Mouse (Mus musculus): ENCODE measurements around the gene Akap3. TPM values are rescaled to one million over a fixed set of nuclear protein-coding genes. Genes with fewer than 3 reads are reported as not detected.

The Akap3 gene
- polyA plus RNA-seq (2015; fragmentation: Nextera tagmentation; extraction: Ambion mirVana), result 0.07 TPM in 1 of 2 replicates, not detected in the other

GRCm38 (mm10) chr6:126852881-126853280 lies at the start of gene Akap3:
Akap3 (plus strand) TSS chr6:126853098.
- no peak for ATAC-seq (ENCODE audit: low FRiP score, low read depth)
- Histone ChIP-seq H3K9me3 (no peaks in the 10 kb centered on the region), H3K4me3 (no peak within 1 kb of the TSS), H3K27ac (replicated peaks) (no peak within 1 kb of the TSS), H3K4me1 (replicated peaks) (peaks cover 10% of the 10 kb centered on the region), H3K4me2 (no peak within 1 kb of the TSS), H3K36me3 (no peaks in the 10 kb centered on the region), H3K9ac (no peak within 1 kb of the TSS), H3K27me3 (no peaks in the 10 kb centered on the region)

- Histone ChIP-seq H3K36me3 (no peaks in the 10 kb centered on the region), H3K4me3 (no peak overlapping the region), H3K27ac (replicated peaks) (no peak overlapping the region), H3K9ac (no peak overlapping the region), H3K4me2 (no peak overlapping the region), H3K9me3 (no peaks in the 10 kb centered on the region), H3K27me3 (no peaks in the 10 kb centered on the region), H3K4me1 (replicated peaks) (no peaks in the 10 kb centered on the region)
- WGBS, result 90% methylated on average over 3 of the region's 3 CpGs
- ATAC-seq (ENCODE audit: low FRiP score, low read depth), result no peak
Measured at GRCm38 (mm10) chr6:126806783-126807182, 46.1 kb upstream of the Akap3 start.

- H3K4me2 ChIP-seq, result no peak overlapping the region
- H3K9ac ChIP-seq, result no peak overlapping the region
- H3K27ac ChIP-seq (replicated peaks), result no peak overlapping the region
- H3K36me3 ChIP-seq, result no peaks in the 10 kb centered on the region
- no peak overlapping the region for H3K4me3 ChIP-seq
- no peaks in the 10 kb centered on the region for H3K4me1 ChIP-seq (replicated peaks)
- no peak for ATAC-seq (ENCODE audit: low FRiP score, low read depth)
- 73% methylated on average over 4 of the region's 4 CpGs for WGBS
- H3K9me3 ChIP-seq, result no peaks in the 10 kb centered on the region
- H3K27me3 ChIP-seq, result no peaks in the 10 kb centered on the region
Measured at GRCm38 (mm10) chr6:126808134-126808533, 44.8 kb upstream of the Akap3 start.

- Histone ChIP-seq H3K9me3 (no peaks in the 10 kb centered on the region), H3K9ac (no peak overlapping the region), H3K4me3 (no peak overlapping the region), H3K36me3 (no peaks in the 10 kb centered on the region), H3K27ac (replicated peaks) (no peak overlapping the region), H3K4me2 (no peak overlapping the region), H3K27me3 (no peaks in the 10 kb centered on the region), H3K4me1 (replicated peaks) (no peaks in the 10 kb centered on the region)
- ATAC-seq (ENCODE audit: low FRiP score, low read depth), result no peak
- 86% methylated on average over 8 of the region's 8 CpGs for WGBS
Measured at GRCm38 (mm10) chr6:126808561-126808960, 44.3 kb upstream of the Akap3 start.

GRCm38 (mm10) chr6:126811481-126811880 lies 41.4 kb upstream of the Akap3 start:
- H3K36me3 ChIP-seq, result no peaks in the 10 kb centered on the region
- no peak overlapping the region for H3K27ac ChIP-seq (replicated peaks)
- no peaks in the 10 kb centered on the region for H3K9me3 ChIP-seq
- no peak overlapping the region for H3K4me3 ChIP-seq
- H3K9ac ChIP-seq, result no peak overlapping the region
- H3K4me1 ChIP-seq (replicated peaks), result no peaks in the 10 kb centered on the region
- ATAC-seq (ENCODE audit: low FRiP score, low read depth), result no peak
- 92% methylated on average over 4 of the region's 4 CpGs for WGBS
- H3K27me3 ChIP-seq, result no peaks in the 10 kb centered on the region
- H3K4me2 ChIP-seq, result no peak overlapping the region

- Histone ChIP-seq H3K9me3 (no peaks in the 10 kb centered on the region), H3K4me2 (no peak overlapping the region), H3K9ac (no peak overlapping the region), H3K4me3 (no peak overlapping the region), H3K27ac (replicated peaks) (no peak overlapping the region), H3K4me1 (replicated peaks) (no peaks in the 10 kb centered on the region), H3K27me3 (no peaks in the 10 kb centered on the region), H3K36me3 (peaks cover 4% of the 10 kb centered on the region)
- WGBS, result 56% methylated on average over 6 of the region's 6 CpGs
- no peak for ATAC-seq (ENCODE audit: low FRiP score, low read depth)
Measured at GRCm38 (mm10) chr6:126815206-126815750, 37.6 kb upstream of the Akap3 start.

GRCm38 (mm10) chr6:126816338-126816737 lies 36.6 kb upstream of the Akap3 start:
- no peaks in the 10 kb centered on the region for H3K4me1 ChIP-seq (replicated peaks)
- no peak overlapping the region for H3K4me3 ChIP-seq
- no peak for ATAC-seq (ENCODE audit: low FRiP score, low read depth)
- no peak overlapping the region for H3K9ac ChIP-seq
- no peak overlapping the region for H3K27ac ChIP-seq (replicated peaks)
- H3K36me3 ChIP-seq, result peaks cover 15% of the 10 kb centered on the region
- no peaks in the 10 kb centered on the region for H3K27me3 ChIP-seq
- H3K9me3 ChIP-seq, result no peaks in the 10 kb centered on the region
- no peak overlapping the region for H3K4me2 ChIP-seq
- 93% methylated on average over 8 of the region's 8 CpGs for WGBS

- no peak for ATAC-seq (ENCODE audit: low FRiP score, low read depth)
- Histone ChIP-seq H3K4me2 (no peak overlapping the region), H3K27ac (replicated peaks) (no peak overlapping the region), H3K9ac (no peak overlapping the region), H3K36me3 (peaks cover 81% of the 10 kb centered on the region), H3K27me3 (no peaks in the 10 kb centered on the region), H3K4me3 (no peak overlapping the region), H3K9me3 (no peaks in the 10 kb centered on the region), H3K4me1 (replicated peaks) (no peaks in the 10 kb centered on the region)
- WGBS, result 86% methylated on average over 3 of the region's 3 CpGs
Measured at GRCm38 (mm10) chr6:126823087-126823486, 29.8 kb upstream of the Akap3 start.

- no peak overlapping the region for H3K4me2 ChIP-seq
- no peaks in the 10 kb centered on the region for H3K27me3 ChIP-seq
- H3K4me1 ChIP-seq (replicated peaks), result no peaks in the 10 kb centered on the region
- H3K27ac ChIP-seq (replicated peaks), result no peak overlapping the region
- peaks cover 92% of the 10 kb centered on the region for H3K36me3 ChIP-seq
- H3K4me3 ChIP-seq, result no peak overlapping the region
- WGBS, result 90% methylated on average over 8 of the region's 8 CpGs
- no peak overlapping the region for H3K9ac ChIP-seq
- no peak for ATAC-seq (ENCODE audit: low FRiP score, low read depth)
- H3K9me3 ChIP-seq, result no peaks in the 10 kb centered on the region
Measured at GRCm38 (mm10) chr6:126836628-126837027, 16.3 kb upstream of the Akap3 start.

GRCm38 (mm10) chr6:126848712-126849704 lies 3.9 kb upstream of the Akap3 start, which contains the start of gene Ndufa9:
Ndufa9 (minus strand) TSS chr6:126849136.
- Histone ChIP-seq H3K9me3 (no peaks in the 10 kb centered on the region), H3K9ac (peak within 1 kb of the TSS; percentile 71), H3K4me2 (peak within 1 kb of the TSS; percentile 73), H3K4me1 (replicated peaks) (peaks cover 19% of the 10 kb centered on the region), H3K4me3 (peak within 1 kb of the TSS; percentile 72), H3K27me3 (no peaks in the 10 kb centered on the region), H3K27ac (replicated peaks) (peak within 1 kb of the TSS; percentile 83), H3K36me3 (peaks cover 5% of the 10 kb centered on the region)
- WGBS, result 6% methylated on average over 46 of the region's 46 CpGs
- peak; percentile 91 for ATAC-seq (ENCODE audit: low FRiP score, low read depth)

GRCm38 (mm10) chr6:126877118-126877517 lies 24.2 kb downstream of the Akap3 start:
- WGBS, result 87% methylated on average over 8 of the region's 8 CpGs
- no peak for ATAC-seq (ENCODE audit: low FRiP score, low read depth)
- no peak overlapping the region for H3K4me3 ChIP-seq

GRCm38 (mm10) chr6:126907378-126907777 lies 54.5 kb downstream of the Akap3 start:
- Histone ChIP-seq H3K27ac (replicated peaks) (no peak overlapping the region), H3K36me3 (no peaks in the 10 kb centered on the region), H3K4me1 (replicated peaks) (no peaks in the 10 kb centered on the region), H3K9me3 (no peaks in the 10 kb centered on the region), H3K4me3 (no peak overlapping the region), H3K27me3 (no peaks in the 10 kb centered on the region), H3K4me2 (no peak overlapping the region), H3K9ac (no peak overlapping the region)
- ATAC-seq (ENCODE audit: low FRiP score, low read depth), result no peak
- WGBS, result 73% methylated on average over 4 of the region's 5 CpGs

More at GRCm38 (mm10) chr6:126877118-126877517, 24.2 kb downstream of the Akap3 start:
- H3K4me2 ChIP-seq, result no peak overlapping the region
- no peaks in the 10 kb centered on the region for H3K4me1 ChIP-seq (replicated peaks)
- H3K27ac ChIP-seq (replicated peaks), result no peak overlapping the region
- no peaks in the 10 kb centered on the region for H3K36me3 ChIP-seq
- no peak overlapping the region for H3K9ac ChIP-seq
- H3K9me3 ChIP-seq, result no peaks in the 10 kb centered on the region
- H3K27me3 ChIP-seq, result no peaks in the 10 kb centered on the region
